Mouse (Mus musculus) 3134 (cell line): ENCODE data around the gene Dennd1c.

Source experiments
- DNase-seq: peaks from one replicate; pipeline ENCODE4 v3.0.0-alpha.2; 2011; ENCODE audit warnings: low spot score; ENCODE audit not compliant: insufficient read length; ENCODE audit errors: extremely low read depth

Dennd1c gene

GRCm38 (mm10) chr17:57078336-57078735 lies at the start of gene Dennd1c:
Dennd1c (minus strand) TSS chr17:57078514.
- no peak for DNase-seq

DNA sequence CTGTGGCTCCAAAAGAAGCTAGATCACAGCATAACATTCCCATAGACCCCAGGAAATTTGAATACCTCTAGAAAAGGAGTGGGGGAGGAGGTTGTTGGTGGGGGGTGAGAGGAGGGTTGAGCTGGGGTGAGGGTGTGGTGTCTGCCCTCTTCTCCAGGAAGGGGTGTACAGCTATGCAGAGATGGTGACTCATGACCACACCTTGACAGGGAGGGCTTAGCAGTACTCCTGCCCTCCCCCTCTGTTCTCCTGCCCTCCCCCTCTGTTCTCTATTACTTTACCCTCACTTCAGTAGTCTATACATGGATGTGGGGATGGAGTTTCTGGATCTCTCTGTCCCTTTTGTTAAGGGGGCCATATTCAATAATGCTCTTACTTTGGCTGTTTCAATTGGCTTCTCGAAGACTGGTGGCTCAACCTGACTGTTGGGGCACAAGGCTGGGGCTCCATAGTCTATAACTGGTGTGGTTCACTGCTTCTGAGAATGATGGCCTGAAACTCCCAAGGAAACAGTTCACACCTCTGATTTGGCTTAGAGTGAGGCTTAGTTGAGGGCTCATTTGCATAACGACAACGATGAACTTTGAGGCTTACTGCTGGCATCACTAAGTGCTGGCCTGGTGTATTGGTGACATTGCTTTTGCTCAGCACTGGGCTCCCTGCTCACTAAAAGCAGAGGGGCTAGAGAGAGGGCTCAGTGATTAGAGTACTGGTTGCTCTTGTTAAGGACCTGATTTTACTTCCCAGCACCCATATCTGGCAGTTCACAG lies 47.7 kb upstream of the Dennd1c start:
- no peak for DNase-seq

- DNase-seq = no peak
Measured at GRCm38 (mm10) chr17:57124792-57125191, 46.5 kb upstream of the Dennd1c start.

DNA sequence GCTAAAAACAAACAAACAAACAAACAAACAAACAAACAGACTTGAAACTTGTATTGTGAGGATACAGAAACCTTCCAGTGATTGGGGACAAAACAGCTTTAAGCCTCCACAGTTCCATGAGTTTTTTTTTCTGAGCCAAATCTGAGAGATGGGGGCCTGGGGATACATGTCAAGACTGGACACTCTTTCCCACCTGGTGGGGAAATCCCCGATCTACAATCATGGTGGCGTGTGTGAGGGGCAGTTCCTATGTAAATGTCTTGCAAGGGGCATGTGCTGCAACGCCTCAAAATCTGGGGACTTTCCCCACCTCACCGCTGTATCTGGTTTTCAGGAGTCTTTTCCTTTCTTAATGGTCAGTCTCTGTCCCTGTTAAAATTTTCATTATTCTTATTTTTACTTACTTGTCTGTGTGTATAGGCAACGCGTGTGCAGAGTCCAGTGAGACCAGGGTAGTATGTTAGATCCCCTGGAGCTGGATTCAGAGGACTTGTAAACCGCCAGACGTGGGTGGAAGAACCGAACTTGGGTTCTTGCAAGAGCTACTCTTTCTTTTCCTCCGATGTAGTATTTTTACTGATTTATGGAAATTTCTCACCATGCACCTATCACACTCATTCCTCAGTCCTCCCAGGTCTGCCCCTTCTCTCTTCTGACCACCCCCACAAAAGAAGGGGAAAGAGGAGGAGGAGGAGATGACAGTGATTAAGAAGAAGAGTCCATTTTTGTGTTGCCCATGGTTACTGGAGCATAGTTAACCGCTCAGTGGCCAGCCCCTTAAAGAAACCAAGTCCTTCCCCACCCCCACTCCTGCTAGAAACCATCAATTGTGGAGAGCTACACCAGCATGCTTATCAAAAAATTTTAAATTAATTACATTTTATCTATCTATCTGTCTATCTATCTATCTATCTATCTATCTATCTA lies 45.1 kb upstream of the Dennd1c start:
- DNase-seq = no peak

GRCm38 (mm10) chr17:57121856-57122255 lies 43.5 kb upstream of the Dennd1c start:
- no peak for DNase-seq

DNA sequence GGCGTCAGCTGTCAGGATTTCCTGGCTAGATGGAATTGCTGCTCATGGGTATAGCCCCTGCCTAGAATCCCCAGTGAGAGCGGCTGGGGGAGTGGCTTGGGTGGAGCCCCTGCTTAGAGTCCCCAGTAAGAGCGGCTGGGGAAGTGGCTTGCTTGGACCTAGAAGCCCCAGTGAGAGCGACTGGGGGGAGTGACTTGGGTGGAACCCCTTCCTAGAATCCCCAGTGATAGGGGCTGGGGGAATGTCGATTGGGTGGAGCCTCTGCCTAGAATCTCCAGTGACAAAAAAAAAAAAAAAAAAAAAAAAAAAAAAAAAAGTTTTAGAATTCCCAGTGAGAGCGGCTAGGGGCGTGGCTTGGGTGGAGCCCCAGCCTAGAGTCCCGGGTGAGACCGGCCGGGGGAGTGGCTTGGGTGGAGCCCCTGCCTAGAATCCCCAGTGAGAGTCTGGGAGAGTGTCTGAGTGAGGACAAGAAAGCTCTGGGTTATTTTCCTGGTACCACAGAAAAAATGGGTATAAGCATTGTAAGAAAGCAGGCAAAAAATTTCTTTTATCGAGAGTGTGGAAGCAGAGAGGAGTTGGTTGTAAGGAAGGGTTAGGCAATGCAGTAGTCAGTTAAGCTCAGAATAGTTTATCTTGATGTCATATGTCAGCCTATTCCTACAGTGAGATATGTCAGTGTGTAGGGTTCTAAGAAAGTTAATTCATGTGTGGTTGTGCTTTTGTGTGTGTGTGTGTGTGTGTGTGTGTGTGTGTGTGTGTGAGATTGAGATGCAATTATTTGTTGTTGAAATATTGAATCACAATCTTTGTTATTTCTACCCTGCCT lies 40.4 kb upstream of the Dennd1c start:
- DNase-seq = no peak

GRCm38 (mm10) chr17:57116801-57117200 lies 38.5 kb upstream of the Dennd1c start:
- no peak for DNase-seq

GRCm38 (mm10) chr17:57112768-57113474 lies 34.6 kb upstream of the Dennd1c start:
- no peak for DNase-seq

- no peak for DNase-seq
Measured at GRCm38 (mm10) chr17:57110005-57110404, 31.7 kb upstream of the Dennd1c start.

- no peak for DNase-seq
Measured at GRCm38 (mm10) chr17:57108666-57109171, 30.4 kb upstream of the Dennd1c start.

GRCm38 (mm10) chr17:57108040-57108665 lies 29.8 kb upstream of the Dennd1c start:
- no peak for DNase-seq

- DNase-seq = no peak
Measured at GRCm38 (mm10) chr17:57107064-57107463, 28.8 kb upstream of the Dennd1c start.

- peak; percentile 32 for DNase-seq
Measured at GRCm38 (mm10) chr17:57106035-57106368, 27.7 kb upstream of the Dennd1c start.

- DNase-seq = peak; percentile 79
Measured at GRCm38 (mm10) chr17:57105181-57106034, 27.1 kb upstream of the Dennd1c start, which contains the start of gene Tnfsf9. Tnfsf9 (plus strand) TSS chr17:57105325.

- DNase-seq = no peak
Measured at GRCm38 (mm10) chr17:57104496-57104895, 26.2 kb upstream of the Dennd1c start.

GRCm38 (mm10) chr17:57102276-57102675 lies 24.0 kb upstream of the Dennd1c start:
- no peak for DNase-seq

GRCm38 (mm10) chr17:57099629-57100325 lies 21.5 kb upstream of the Dennd1c start:
- no peak for DNase-seq

DNA sequence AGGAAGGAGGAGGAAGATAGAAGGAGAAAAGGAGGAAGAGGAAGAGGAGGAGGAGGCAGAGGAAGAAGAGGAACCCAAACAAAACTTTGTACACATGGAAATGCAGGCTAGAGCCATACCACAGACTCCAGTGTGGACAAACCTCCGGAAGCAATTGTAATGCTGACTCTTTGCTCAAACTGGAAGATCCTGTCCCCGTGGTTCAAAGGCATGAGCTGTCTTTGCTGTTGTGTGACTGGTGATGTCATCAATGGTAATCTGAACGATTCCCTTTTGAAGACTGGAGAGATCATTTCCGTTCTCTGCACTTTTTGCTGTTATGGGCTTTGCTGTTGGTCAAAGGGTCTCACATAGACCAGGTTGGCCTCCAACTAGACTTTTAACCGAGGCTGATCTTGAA lies 20.0 kb upstream of the Dennd1c start:
- DNase-seq = no peak
